ENCODE assay signal across 9 mouse cellular contexts in genomic region chr7:16028102-16028927, GRCm38 (mm10). TPM values are rescaled to one million over a fixed set of nuclear protein-coding genes. Genes with fewer than 3 reads are reported as not detected.
A peak's percentile ranks its signal among the peaks of the same experiment; 100 is the strongest.
DNase-seq lines count a peak whose midpoint lies in the region; ATAC-seq and TF ChIP-seq lines count a peak whose summit lies in the region.
"Had no signal": no experiment of that assay in that cellular context is flagged by ENCODE, and none has a peak within 500 bp of the region (broad histone marks: within the 10 kb centered on the region; RNA-seq: fewer than 3 reads in every experiment).

No protein-coding gene starts in this region.

- H3K4me1 ChIP-seq in hindbrain, postnatal 0 days (ENCODE audit: insufficient read depth, low read length) = 0 out of 2 replicates have a peak, but pooled peaks cover 3% of the 10 kb centered on the region
- H3K4me1 ChIP-seq in hindbrain, embryonic 14.5 days (replicated peaks; ENCODE audit: control insufficient read depth, insufficient read depth, low read length) = no peaks in the 10 kb centered on the region; the same call in 1 of the 2 replicates
- peaks cover 37% of the 10 kb centered on the region for H3K4me1 ChIP-seq in brown adipose tissue, adult 24 weeks (ENCODE audit: control insufficient read depth, insufficient read depth, insufficient read length, low read length)
- peaks cover 21% of the 10 kb centered on the region for H3K4me1 ChIP-seq in small intestine, adult 2 months (ENCODE audit: control insufficient read depth, insufficient read depth, insufficient read length, low read length)
- peaks cover 8% of the 10 kb centered on the region for H3K4me1 ChIP-seq in thymus, adult 2 months (replicated peaks; ENCODE audit: control insufficient read depth, insufficient read depth, low read length)
- no peaks in the 10 kb centered on the region for H3K4me1 ChIP-seq in forebrain, embryonic 14.5 days (ENCODE audit: control insufficient read depth, insufficient read depth, low read length)

- no peaks in the 10 kb centered on the region for H3K36me3 ChIP-seq in hindbrain, postnatal 0 days (ENCODE audit: insufficient read depth, low read length)
- H3K36me3 ChIP-seq in hindbrain, embryonic 14.5 days (replicated peaks; ENCODE audit: control insufficient read depth, insufficient read depth) = 0 out of 2 replicates have a peak, but pooled peaks cover 6% of the 10 kb centered on the region
- H3K36me3 ChIP-seq in small intestine, adult 2 months (ENCODE audit: control insufficient read depth, insufficient read depth, low read length) = 0 out of 2 replicates have a peak, but pooled peaks cover 4% of the 10 kb centered on the region
- H3K36me3 ChIP-seq in thymus, adult 2 months (ENCODE audit: control insufficient read depth, insufficient read depth, low read length) = no peaks in the 10 kb centered on the region
- H3K36me3 ChIP-seq in forebrain, embryonic 14.5 days (ENCODE audit: control insufficient read depth, insufficient read depth, low read length) = 0 out of 2 replicates have a peak, but pooled peaks cover 3% of the 10 kb centered on the region

- 57% methylated on average over 6 of the region's 6 CpGs for WGBS in hindbrain, postnatal 0 days
- 84% methylated on average over 6 of the region's 6 CpGs for WGBS in hindbrain, embryonic 14.5 days
- WGBS in small intestine, adult 2 months = 55% methylated on average over 6 of the region's 6 CpGs
- WGBS in thymus, adult 2 months = 84% methylated on average over 6 of the region's 6 CpGs
- 91% methylated on average over 6 of the region's 6 CpGs for WGBS in forebrain, embryonic 14.5 days

- TF ChIP-seq CTCF in hindbrain, postnatal 0 days (IDR thresholded peaks at IDR 0.05; ENCODE audit: low read depth) = 0 out of 2 replicates have a peak, but pooled peaks have one; percentile 21
- peak; percentile 13; the same call in 1 of the 2 replicates for TF ChIP-seq CTCF in small intestine, adult 2 months (IDR thresholded peaks at IDR 0.05; ENCODE audit: extremely low read depth, insufficient read length, insufficient replicate concordance, low read depth, low read length)
- TF ChIP-seq CTCF in thymus, adult 2 months (IDR thresholded peaks at IDR 0.05; ENCODE audit: borderline replicate concordance, control insufficient read depth, extremely low read depth, insufficient read depth, low read length, poor library complexity) = no peak

- H3K27me3 ChIP-seq in hindbrain, postnatal 0 days (ENCODE audit: insufficient read depth, low read length) = no peaks in the 10 kb centered on the region
- no peaks in the 10 kb centered on the region for H3K27me3 ChIP-seq in hindbrain, embryonic 14.5 days (ENCODE audit: control insufficient read depth, insufficient read depth, low read length)
- H3K27me3 ChIP-seq in small intestine, adult 2 months (ENCODE audit: control insufficient read depth, insufficient read depth, low read length) = no peaks in the 10 kb centered on the region
- no peaks in the 10 kb centered on the region for H3K27me3 ChIP-seq in thymus, adult 2 months (ENCODE audit: control insufficient read depth, insufficient read depth, low read length)
- no peaks in the 10 kb centered on the region for H3K27me3 ChIP-seq in forebrain, embryonic 14.5 days (replicated peaks; ENCODE audit: control insufficient read depth, insufficient read depth, low read length)

- H3K9ac ChIP-seq in hindbrain, postnatal 0 days (replicated peaks; ENCODE audit: low read length) = no peak overlapping the region
- no peak overlapping the region for H3K9ac ChIP-seq in hindbrain, embryonic 14.5 days
- no peak overlapping the region for H3K9ac ChIP-seq in forebrain, embryonic 14.5 days (ENCODE audit: low read length)

- H3K4me3 ChIP-seq in hindbrain, postnatal 0 days (ENCODE audit: low read length) = no peak overlapping the region
- no peak overlapping the region for H3K4me3 ChIP-seq in hindbrain, embryonic 14.5 days (replicated peaks; ENCODE audit: low read length)
- H3K4me3 ChIP-seq in brown adipose tissue, adult 24 weeks (ENCODE audit: insufficient read depth, low read depth, low read length) = no peak overlapping the region
- H3K4me3 ChIP-seq in small intestine, adult 2 months (ENCODE audit: low read depth, low read length) = no peak overlapping the region
- no peak overlapping the region for H3K4me3 ChIP-seq in thymus, adult 2 months (ENCODE audit: control insufficient read depth, insufficient read depth, low read length)
- no peak overlapping the region for H3K4me3 ChIP-seq in forebrain, embryonic 14.5 days (ENCODE audit: low read depth, low read length)

- no peak overlapping the region for H3K4me2 ChIP-seq in hindbrain, postnatal 0 days (ENCODE audit: low read depth, low read length)
- no peak overlapping the region for H3K4me2 ChIP-seq in hindbrain, embryonic 14.5 days (replicated peaks)
- no peak overlapping the region for H3K4me2 ChIP-seq in forebrain, embryonic 14.5 days (ENCODE audit: low read length)

- peak overlapping the region; percentile 58; the same call in 1 of the 2 replicates for H3K27ac ChIP-seq in hindbrain, postnatal 0 days
- no peak overlapping the region for H3K27ac ChIP-seq in hindbrain, embryonic 14.5 days
- H3K27ac ChIP-seq in brown adipose tissue, adult 24 weeks (replicated peaks; ENCODE audit: low read depth, low read length) = peak overlapping the region; percentile 86
- peak overlapping the region; percentile 33; the same call in 1 of the 2 replicates for H3K27ac ChIP-seq in small intestine, adult 2 months (ENCODE audit: insufficient read depth, low read depth, low read length)
- H3K27ac ChIP-seq in thymus, adult 2 months (ENCODE audit: control insufficient read depth, insufficient read depth, low read length) = no peak overlapping the region
- H3K27ac ChIP-seq in forebrain, embryonic 14.5 days (ENCODE audit: low read depth, low read length) = no peak overlapping the region

- no peaks in the 10 kb centered on the region for H3K9me3 ChIP-seq in hindbrain, postnatal 0 days (ENCODE audit: low read length)
- no peaks in the 10 kb centered on the region for H3K9me3 ChIP-seq in hindbrain, embryonic 14.5 days (ENCODE audit: control insufficient read depth, low read length)
- H3K9me3 ChIP-seq in forebrain, embryonic 14.5 days (replicated peaks; ENCODE audit: control insufficient read depth, low read length) = no peaks in the 10 kb centered on the region

- peak; percentile 40; the same call in 1 of the 2 replicates for ATAC-seq in hindbrain, postnatal 0 days
- no peak for ATAC-seq in hindbrain, embryonic 14.5 days (ENCODE audit: low FRiP score)
- ATAC-seq in forebrain, embryonic 14.5 days = no peak

- no peak for DNase-seq in hindbrain, postnatal 0 days (ENCODE audit: low spot score)
- DNase-seq in hindbrain, embryonic 14.5 days (ENCODE audit: low spot score) = no peak
- peak; percentile 80 for DNase-seq in 3T3-L1 (ENCODE audit: low read depth, low spot score)
- DNase-seq in kidney, postnatal 14 days = peak; percentile 51
- DNase-seq in thymus, adult 2 months = no peak
- no peak for DNase-seq in forebrain, embryonic 14.5 days (ENCODE audit: low spot score)

- no peak for TF ChIP-seq POLR2A in small intestine, adult 2 months (IDR thresholded peaks at IDR 0.05; ENCODE audit: low read depth, low read length)
- TF ChIP-seq POLR2A in thymus, adult 2 months (IDR thresholded peaks at IDR 0.05; ENCODE audit: control insufficient read depth, extremely low read depth, insufficient read depth, low read length, poor library complexity) = no peak

RNA-seq across cellular contexts. Expression of gene Bicra, which starts 19.4 kb away (rescaled TPM):
- 6.2 and 8.5 TPM in 2 replicates for total RNA-seq in hindbrain, postnatal 0 days (2014; rRNA removed)
- 3.4 and 3.8 TPM in 2 replicates for polyA plus RNA-seq in hindbrain, postnatal 0 days (2015; fragmentation: Nextera tagmentation; extraction: Ambion mirVana)
- 7.9 and 8.8 TPM in 2 replicates for polyA plus RNA-seq in hindbrain, embryonic 14.5 days (2014; fragmentation: Nextera tagmentation; extraction: Ambion mirVana)
- polyA plus RNA-seq in brown adipose tissue, adult 24 weeks (2012; ENCODE audit: insufficient read depth, insufficient read length, missing spikeins) = 6.1 and 7.4 TPM in 2 replicates
- 18.7 and 31.0 TPM in 2 replicates for polyA plus RNA-seq in small intestine, adult 2 months (2012; rRNA removed)
- polyA plus RNA-seq in thymus, adult 2 months (2012; rRNA removed) = 57.0 and 78.5 TPM in 2 replicates
- 4.3 and 6.0 TPM in 2 replicates for polyA plus RNA-seq in forebrain, embryonic 14.5 days (2014; fragmentation: Nextera tagmentation; extraction: Ambion mirVana)

RNA-seq across cellular contexts. Expression of gene Zfp541, which starts 33.3 kb away (rescaled TPM):
- 0.31 and 0.72 TPM in 2 replicates for total RNA-seq in hindbrain, postnatal 0 days (2014; rRNA removed)
- 0.15 and 0.24 TPM in 2 replicates for polyA plus RNA-seq in hindbrain, postnatal 0 days (2015; fragmentation: Nextera tagmentation; extraction: Ambion mirVana)
- polyA plus RNA-seq in hindbrain, embryonic 14.5 days (2014; fragmentation: Nextera tagmentation; extraction: Ambion mirVana) = 0.16 TPM in 2 replicates
- polyA plus RNA-seq in brown adipose tissue, adult 24 weeks (2012; ENCODE audit: insufficient read depth, insufficient read length, missing spikeins) = not detected in 2 replicates
- not detected in 2 replicates for polyA plus RNA-seq in small intestine, adult 2 months (2012; rRNA removed)
- polyA plus RNA-seq in thymus, adult 2 months (2012; rRNA removed) = 0.04 and 0.11 TPM in 2 replicates
- 0.16 TPM in 1 of 2 replicates, not detected in the other for polyA plus RNA-seq in forebrain, embryonic 14.5 days (2014; fragmentation: Nextera tagmentation; extraction: Ambion mirVana)
- polyA plus RNA-seq: heart, embryonic 14.5 days had no signal

Comparison
In these comparisons a context has a peak if more than half of its experiments do, and no peak if none do; other contexts are left out.
1. H3K27ac ChIP-seq: peak in hindbrain, postnatal 0 days (single experiment), brown adipose tissue, adult 24 weeks (single experiment) and small intestine, adult 2 months (single experiment); none in hindbrain, embryonic 14.5 days (single experiment), thymus, adult 2 months (single experiment) and forebrain, embryonic 14.5 days (single experiment).
2. DNase-seq: peak in 3T3-L1 (single experiment) and kidney, postnatal 14 days (single experiment); none in hindbrain, postnatal 0 days (single experiment), hindbrain, embryonic 14.5 days (single experiment), thymus, adult 2 months (single experiment) and forebrain, embryonic 14.5 days (single experiment).